Mouse (Mus musculus) spleen, adult 2 months (tissue): ENCODE data around the gene Grm3. TPM values are rescaled to one million over a fixed set of nuclear protein-coding genes. Genes with fewer than 3 reads are reported as not detected.

Source experiments
- DNase-seq, 2 experiments: peaks; one replicate each; pipeline versions ENCODE4 v3.0.0 to v3.0.0-alpha.2; 2012 to 2021; ENCODE audit warnings: low spot score in 2 of 2, low read depth in 1 of 2
- H3K27ac ChIP-seq: fragments of 200-500 bp; 2 replicates; pipeline ENCODE4 v1.5.1; 2012; ENCODE audit warnings: low read length, inconsistent platforms; ENCODE audit not compliant: insufficient read depth
- H3K27me3 ChIP-seq: fragments of 200-500 bp; 2 replicates; pipeline ENCODE4 v1.6.1; 2012; ENCODE audit warnings: mild to moderate bottlenecking, moderate library complexity, low read length, inconsistent platforms; ENCODE audit not compliant: control insufficient read depth, insufficient read depth
- H3K36me3 ChIP-seq: fragments of 200-500 bp; 2 replicates; pipeline ENCODE4 v1.6.1; 2012; ENCODE audit warnings: mild to moderate bottlenecking, low read length, inconsistent platforms; ENCODE audit not compliant: control insufficient read depth, insufficient read depth
- H3K4me1 ChIP-seq: fragments of 200-500 bp; 2 replicates; pipeline ENCODE4 v1.6.1; 2011; ENCODE audit warnings: inconsistent platforms; ENCODE audit not compliant: control insufficient read depth, insufficient read depth, insufficient read length
- H3K4me3 ChIP-seq: fragments of 200-500 bp; 2 replicates; pipeline ENCODE4 v1.5.1; 2011; ENCODE audit warnings: mild to moderate bottlenecking, inconsistent platforms; ENCODE audit not compliant: insufficient read depth, insufficient read length; ENCODE audit errors: extremely low read depth
- CTCF ChIP-seq: fragments of 200-500 bp; IDR thresholded peaks from 2 replicates; pipeline ENCODE4 v1.5.1; 2011; ENCODE audit warnings: mild to moderate bottlenecking, inconsistent platforms; ENCODE audit not compliant: insufficient read depth, insufficient read length, insufficient replicate concordance; ENCODE audit errors: extremely low read depth
- POLR2A ChIP-seq: fragments of 200-500 bp; IDR thresholded peaks from 2 replicates; pipeline ENCODE4 v1.6.1; 2011; ENCODE audit warnings: low read depth, low read length, inconsistent platforms
- WGBS: fragments of 180-500 bp; shearing (Covaris S2); methylation state at CpG from one replicate; pipeline ENCODE4 v1.1.7; 2018; 5-methylcytosine and 5-hydroxymethylcytosine counted together
- polyA plus RNA-seq: library from polyadenylated mRNA; depleted of rRNA; stranded (reverse); fragments of >200 nt; gene quantifications from 2 replicates; pipeline ENCODE4 v1.2.3, GENCODE M21; 2012; rRNA removed

Gene Grm3
- not detected in 2 replicates for polyA plus RNA-seq

DNA sequence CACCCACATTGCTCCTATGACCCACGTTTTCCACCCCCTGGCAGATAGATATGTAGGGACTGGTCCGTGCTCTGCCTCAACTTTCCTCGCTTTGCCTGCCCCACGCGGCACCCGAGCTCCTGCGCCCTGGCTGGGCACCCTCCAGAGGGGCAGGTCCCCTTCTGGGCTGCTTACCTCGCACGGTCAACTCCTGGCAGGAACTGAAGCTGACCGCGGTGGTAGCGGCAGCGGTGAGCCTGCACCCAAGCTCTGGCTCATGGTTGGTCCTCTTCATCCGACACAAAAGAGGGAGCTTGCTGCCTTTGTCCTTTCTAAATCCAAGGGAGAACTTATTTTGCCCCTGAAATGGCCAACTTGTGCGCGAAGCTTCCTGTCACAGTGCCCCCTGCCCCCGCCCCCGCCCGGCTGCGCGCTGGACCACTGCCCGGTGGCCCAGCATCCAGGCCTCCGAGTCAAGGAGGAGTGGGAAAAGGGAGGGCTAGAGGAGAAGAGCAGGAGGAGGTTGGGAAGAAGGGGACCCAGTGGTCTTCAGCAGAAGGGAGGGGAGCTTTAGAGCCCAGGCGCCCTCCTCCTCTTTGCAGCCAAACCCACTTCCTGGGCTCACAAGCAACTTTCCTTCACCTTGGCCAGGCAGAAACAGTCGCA, at the start of gene Grm3:
Gene Grm3 (minus strand): TSS at position 215 of the 645 bp plus-strand sequence.
- TF ChIP-seq CTCF (no peak), POLR2A (no peak)
- Histone ChIP-seq H3K36me3 (no peaks in the 10 kb centered on the region), H3K27me3 (no peaks in the 10 kb centered on the region), H3K4me3 (no peak within 1 kb of the TSS), H3K27ac (no peak within 1 kb of the TSS), H3K4me1 (no peaks in the 10 kb centered on the region)
- DNase-seq, result no peak
- 6% methylated on average over 25 of the region's 25 CpGs for WGBS

DNA sequence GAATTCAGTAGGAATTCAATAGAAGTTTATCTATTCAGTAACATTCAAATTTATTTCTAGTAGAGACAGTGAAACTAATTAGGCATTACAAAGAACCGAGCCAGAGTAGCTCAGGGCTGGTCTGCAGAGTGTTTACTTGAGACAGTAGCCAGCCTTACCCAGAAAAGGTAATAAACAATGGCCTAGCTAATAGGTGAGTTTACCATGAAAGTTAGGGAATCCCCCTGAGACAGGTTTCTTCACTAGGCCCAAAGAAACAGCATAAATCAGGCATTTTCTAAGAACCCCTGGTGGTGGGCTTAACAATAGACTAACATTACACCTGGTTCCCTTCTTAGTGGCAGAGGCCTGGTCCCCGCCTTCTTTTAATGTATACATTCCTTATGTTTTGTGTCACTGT, 30.8 kb upstream of the Grm3 start:
- no peak overlapping the region for H3K27ac ChIP-seq
- DNase-seq, result no peak
- TF ChIP-seq POLR2A (no peak), CTCF (no peak)
- no peak overlapping the region for H3K4me3 ChIP-seq
- no peaks in the 10 kb centered on the region for H3K36me3 ChIP-seq
- H3K4me1 ChIP-seq, result no peaks in the 10 kb centered on the region
- no peaks in the 10 kb centered on the region for H3K27me3 ChIP-seq
- 78% methylated on average over 2 of the region's 2 CpGs for WGBS

DNA sequence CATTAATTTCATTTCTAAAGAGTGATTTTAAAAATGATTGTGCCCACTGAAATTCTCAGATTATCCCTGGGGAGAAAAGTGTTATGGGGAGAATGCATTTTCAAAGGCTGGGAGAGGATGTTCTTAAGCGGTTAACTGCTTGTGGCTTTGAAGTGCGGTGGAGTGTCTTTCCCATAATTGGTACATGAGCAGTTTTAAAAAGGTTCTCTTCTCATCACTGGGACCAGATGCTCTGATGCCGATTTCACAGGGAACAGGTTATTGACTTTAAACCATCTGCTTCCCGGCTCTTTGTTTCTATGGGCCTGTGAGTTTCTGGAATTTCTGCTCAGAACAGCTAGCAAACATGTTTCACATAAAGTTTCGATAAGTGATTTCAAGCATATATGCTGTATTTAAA, 23.2 kb upstream of the Grm3 start:
- H3K4me1 ChIP-seq, result no peaks in the 10 kb centered on the region
- H3K4me3 ChIP-seq, result no peak overlapping the region
- 90% methylated on average over 5 of the region's 5 CpGs for WGBS
- H3K36me3 ChIP-seq, result no peaks in the 10 kb centered on the region
- no peaks in the 10 kb centered on the region for H3K27me3 ChIP-seq
- H3K27ac ChIP-seq, result no peak overlapping the region
- TF ChIP-seq CTCF, result no peak
- TF ChIP-seq POLR2A, result no peak
- no peak for DNase-seq

DNA sequence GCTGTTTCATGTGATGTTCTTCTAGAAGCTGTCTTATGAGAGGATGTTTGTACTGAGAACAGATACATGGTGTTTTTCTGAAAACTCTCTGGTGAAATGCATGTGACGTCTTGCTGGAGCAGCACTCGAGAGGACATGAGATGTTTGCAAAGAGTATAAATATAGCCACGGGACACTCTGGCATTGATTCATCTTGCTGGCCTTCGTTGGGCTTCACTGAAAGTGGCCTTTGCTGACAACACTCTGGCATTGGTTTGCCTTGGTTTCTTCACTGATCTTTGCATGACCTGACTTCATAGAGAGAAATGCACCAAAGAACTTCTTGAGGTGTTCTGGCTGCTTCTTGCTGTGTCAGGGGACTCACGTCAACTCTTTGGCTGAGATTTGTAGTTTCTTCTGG, 19.1 kb upstream of the Grm3 start:
- no peaks in the 10 kb centered on the region for H3K27me3 ChIP-seq
- 88% methylated on average over 5 of the region's 5 CpGs for WGBS
- H3K4me1 ChIP-seq, result no peaks in the 10 kb centered on the region
- no peak for DNase-seq
- H3K4me3 ChIP-seq, result no peak overlapping the region
- TF ChIP-seq CTCF (no peak), POLR2A (no peak)
- no peaks in the 10 kb centered on the region for H3K36me3 ChIP-seq
- H3K27ac ChIP-seq, result no peak overlapping the region

DNA sequence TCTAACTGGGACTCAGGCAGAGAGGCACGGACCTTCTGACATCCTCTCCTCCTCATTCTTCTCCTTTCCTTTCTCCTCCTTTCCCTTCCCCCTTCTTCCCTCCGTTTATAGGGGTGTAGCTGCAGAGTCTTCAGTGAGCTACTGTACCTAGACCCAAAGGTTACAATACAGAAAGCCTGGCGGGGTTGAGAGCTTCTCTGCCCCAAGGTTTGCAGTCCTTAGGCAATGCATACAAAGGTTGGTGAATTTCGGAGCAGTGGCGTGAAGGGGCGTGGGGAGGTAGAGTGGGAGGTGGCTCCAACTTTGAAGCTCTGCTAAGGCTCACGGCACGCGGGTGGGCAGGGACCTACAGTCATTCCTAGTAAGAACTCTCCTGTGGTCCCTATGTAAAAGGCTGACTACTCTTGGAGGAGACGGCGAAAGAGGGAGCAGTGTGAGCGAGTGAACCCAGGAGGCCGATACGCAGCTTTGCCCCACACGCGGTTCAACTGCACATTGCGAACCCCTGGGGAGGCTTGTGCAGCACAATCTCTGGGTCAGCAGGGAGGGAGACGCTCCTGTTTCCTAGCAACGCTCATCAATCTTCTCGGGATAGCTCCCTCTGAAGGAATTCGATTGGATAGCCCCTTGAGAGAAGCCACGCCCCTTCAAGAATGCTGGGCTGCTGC, 765 bp upstream of the Grm3 start:
- H3K27me3 ChIP-seq, result no peaks in the 10 kb centered on the region
- TF ChIP-seq POLR2A, result no peak
- no peak for TF ChIP-seq CTCF
- DNase-seq, result no peak
- 4% methylated on average over 22 of the region's 22 CpGs for WGBS
- H3K4me1 ChIP-seq, result no peaks in the 10 kb centered on the region
- H3K36me3 ChIP-seq, result no peaks in the 10 kb centered on the region
- no peak overlapping the region for H3K27ac ChIP-seq
- H3K4me3 ChIP-seq, result no peak overlapping the region

DNA sequence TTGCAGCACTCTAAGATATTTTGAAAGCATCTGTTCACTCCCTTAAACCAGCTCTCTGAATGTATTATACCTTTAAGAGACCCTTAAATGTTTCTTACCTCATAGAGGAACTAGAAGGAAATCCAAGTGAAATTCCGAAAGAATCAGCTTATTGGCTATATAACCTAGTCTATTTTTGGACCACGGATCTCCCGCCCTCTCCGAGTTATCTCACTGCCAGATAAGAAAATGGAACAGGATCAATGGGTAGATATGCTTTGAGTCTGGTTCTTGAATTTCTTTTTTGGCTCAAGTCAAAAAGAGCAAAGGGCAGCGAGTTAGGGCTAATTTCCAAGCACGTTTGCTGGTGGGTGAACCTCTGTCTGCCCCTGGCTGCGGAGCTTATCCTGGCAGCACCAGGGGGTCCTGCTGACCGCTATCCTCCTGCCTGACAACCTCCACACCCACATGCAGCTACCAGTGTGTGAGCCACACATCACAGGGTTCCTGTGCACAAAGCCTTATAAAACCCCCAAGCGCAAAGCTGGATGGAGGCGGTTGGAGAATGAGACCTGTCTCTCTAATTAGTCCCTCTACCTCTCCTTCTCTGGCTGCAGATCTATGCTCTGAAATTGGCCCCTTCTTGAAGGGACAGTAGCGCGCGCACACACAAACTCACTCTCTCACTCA, 549 bp downstream of the Grm3 start:
- H3K4me1 ChIP-seq, result no peaks in the 10 kb centered on the region
- H3K27me3 ChIP-seq, result no peaks in the 10 kb centered on the region
- DNase-seq, result no peak
- TF ChIP-seq POLR2A, result no peak
- no peak for TF ChIP-seq CTCF
- H3K4me3 ChIP-seq, result no peak overlapping the region
- 16% methylated on average over 13 of the region's 13 CpGs for WGBS
- H3K36me3 ChIP-seq, result no peaks in the 10 kb centered on the region
- H3K27ac ChIP-seq, result no peak overlapping the region

DNA sequence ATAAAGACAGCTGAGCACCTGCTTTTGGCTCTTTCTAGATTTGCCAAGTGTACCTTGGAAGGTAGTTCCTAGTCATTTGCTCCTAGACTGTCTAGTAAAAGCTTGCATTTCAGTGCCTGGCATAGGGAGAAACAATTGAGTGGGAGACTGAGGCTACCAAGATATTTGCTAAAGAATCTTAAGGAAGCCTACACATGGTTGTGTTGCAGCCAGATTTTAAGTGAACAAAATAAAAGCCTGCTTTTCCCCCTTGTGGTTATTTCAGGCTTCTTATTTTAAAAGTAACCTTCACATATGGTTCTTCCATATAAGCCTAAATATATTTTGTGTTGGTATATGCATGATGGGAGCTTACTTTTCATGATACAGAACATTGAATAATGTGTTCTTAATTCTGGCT, 3.8 kb downstream of the Grm3 start:
- Histone ChIP-seq H3K27me3 (no peaks in the 10 kb centered on the region), H3K4me3 (no peak overlapping the region), H3K4me1 (no peaks in the 10 kb centered on the region), H3K27ac (no peak overlapping the region), H3K36me3 (no peaks in the 10 kb centered on the region)
- TF ChIP-seq POLR2A, result no peak
- no peak for TF ChIP-seq CTCF
- no peak for DNase-seq
